Mouse (Mus musculus) forebrain, embryonic 16.5 days (tissue): ENCODE measurements around the gene Camta1. TPM values are rescaled to one million over a fixed set of nuclear protein-coding genes. Genes with fewer than 3 reads are reported as not detected.
A peak's percentile ranks its signal among the peaks of the same experiment; 100 is the strongest.

ENCODE experiments used
- ATAC-seq: fragments of 200-750 bp; cut with Nextera tagmentation; 2 replicates; pipeline ENCODE4 v1.8.0; 2017; ENCODE audit warnings: mild to moderate bottlenecking, moderate library complexity
- H3K27ac ChIP-seq: fragments of 300-500 bp; sonication (generic); 2 replicates; pipeline ENCODE4 v1.5.1; 2014; ENCODE audit warnings: low read length, control low read depth
- H3K27me3 ChIP-seq: fragments of 300-500 bp; sonication (generic); replicated peaks from 2 replicates; pipeline ENCODE4 v1.6.1; 2014; ENCODE audit warnings: low read length; ENCODE audit not compliant: control insufficient read depth, insufficient read depth
- H3K36me3 ChIP-seq: fragments of 300-500 bp; sonication (generic); 2 replicates; pipeline ENCODE4 v1.6.1; 2014; ENCODE audit not compliant: control insufficient read depth, insufficient read depth
- H3K4me1 ChIP-seq: fragments of 300-500 bp; sonication (generic); replicated peaks from 2 replicates; pipeline ENCODE4 v1.6.1; 2014; ENCODE audit warnings: low read length; ENCODE audit not compliant: control insufficient read depth, insufficient read depth
- H3K4me2 ChIP-seq: fragments of 300-500 bp; sonication (generic); 2 replicates; pipeline ENCODE4 v1.6.1; 2014; ENCODE audit warnings: mild to moderate bottlenecking, low read length, control low read depth
- H3K4me3 ChIP-seq: fragments of 300-500 bp; sonication (generic); replicated peaks from 2 replicates; pipeline ENCODE4 v1.5.1; 2014; ENCODE audit warnings: mild to moderate bottlenecking, low read length, control low read depth
- H3K9ac ChIP-seq: fragments of 300-500 bp; sonication (generic); replicated peaks from 2 replicates; pipeline ENCODE4 v1.6.1; 2014; ENCODE audit warnings: low read depth, low read length, control low read depth
- H3K9me3 ChIP-seq: fragments of 300-500 bp; sonication (generic); 2 replicates; pipeline ENCODE4 v1.6.1; 2016; ENCODE audit warnings: low read length; ENCODE audit not compliant: control insufficient read depth
- WGBS: fragments of 180-500 bp; shearing (Covaris S2); extraction: QIAGEN DNeasy Blood & Tissue Kit; methylation state at CpG from one replicate; pipeline ENCODE4 v1.1.7; 2014; 5-methylcytosine and 5-hydroxymethylcytosine counted together
- polyA plus RNA-seq: library from polyadenylated mRNA; unstranded; fragments of >200 nt; fragmentation: Nextera tagmentation; extraction: Ambion mirVana; gene quantifications from 2 replicates; pipeline ENCODE4 v1.2.1, GENCODE M21; 2015

The Camta1 gene
- polyA plus RNA-seq, 1 experiment from 2014 or later, result 123 TPM

DNA sequence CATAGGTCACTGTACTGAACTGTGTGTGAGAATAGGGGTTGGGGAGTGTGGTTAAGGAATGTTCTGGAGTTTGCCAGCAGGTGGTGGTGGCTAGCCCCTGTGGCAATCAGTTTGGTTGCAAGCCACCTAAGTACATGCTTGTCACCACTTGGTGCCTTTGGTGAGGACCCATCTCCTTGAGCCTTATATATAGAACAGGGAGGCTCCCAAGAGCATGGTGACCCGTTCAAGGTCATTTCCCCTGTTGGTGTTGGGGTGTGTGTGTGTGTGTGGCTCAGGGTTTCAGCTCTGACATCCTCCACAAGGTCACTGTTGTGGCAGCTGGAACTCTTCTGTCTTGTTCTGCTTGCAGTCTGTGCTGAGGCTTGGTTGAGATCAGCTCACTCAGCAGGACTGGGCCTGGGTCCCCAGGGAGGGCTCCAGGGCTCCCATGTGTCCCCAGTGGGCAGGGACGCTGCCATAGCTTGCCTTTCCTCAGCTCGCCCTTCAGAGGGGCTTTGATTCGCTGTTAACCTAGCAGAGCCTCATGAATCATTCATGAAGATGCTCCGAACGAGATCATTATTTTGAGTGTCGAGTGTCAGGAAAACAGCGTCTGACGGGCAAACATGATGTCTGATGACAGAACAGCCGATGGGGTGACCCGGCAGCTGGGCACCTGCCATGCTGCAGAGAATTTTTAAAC is 667.5 kb downstream of the Camta1 start:
- 12% methylated on average over 11 of the region's 11 CpGs for WGBS
- Histone ChIP-seq H3K9me3 (no peaks in the 10 kb centered on the region), H3K4me3 (no peak overlapping the region), H3K4me1 (peaks cover 12% of the 10 kb centered on the region), H3K27me3 (0 out of 2 replicates have a peak, but pooled peaks cover 2% of the 10 kb centered on the region), H3K9ac (no peak overlapping the region), H3K4me2 (no peak overlapping the region), H3K36me3 (no peaks in the 10 kb centered on the region), H3K27ac (no peak overlapping the region)
- ATAC-seq, result peak; percentile 28; the same call in 1 of the 2 replicates

GRCm38 (mm10) chr4:151186447-151186846 is 675.2 kb downstream of the Camta1 start:
- no peak overlapping the region for H3K4me2 ChIP-seq
- no peaks in the 10 kb centered on the region for H3K9me3 ChIP-seq
- 9% methylated on average over 8 of the region's 8 CpGs for WGBS

GRCm38 (mm10) chr4:151185750-151186149 is 675.9 kb downstream of the Camta1 start:
- Histone ChIP-seq H3K27me3 (peaks cover 10% of the 10 kb centered on the region; the same call in 1 of the 2 replicates), H3K4me2 (no peak overlapping the region), H3K27ac (no peak overlapping the region), H3K9me3 (no peaks in the 10 kb centered on the region), H3K4me1 (peaks cover 13% of the 10 kb centered on the region), H3K9ac (no peak overlapping the region), H3K36me3 (no peaks in the 10 kb centered on the region), H3K4me3 (no peak overlapping the region)
- ATAC-seq, result no peak
- WGBS, result 10% methylated on average over 1 of the region's 1 CpGs

More at GRCm38 (mm10) chr4:151186447-151186846, 675.2 kb downstream of the Camta1 start:
- Histone ChIP-seq H3K27me3 (peaks cover 10% of the 10 kb centered on the region; the same call in 1 of the 2 replicates), H3K9ac (no peak overlapping the region), H3K36me3 (no peaks in the 10 kb centered on the region), H3K4me1 (peaks cover 6% of the 10 kb centered on the region), H3K27ac (no peak overlapping the region), H3K4me3 (no peak overlapping the region)
- ATAC-seq, result peak; percentile 31; the same call in 1 of the 2 replicates

GRCm38 (mm10) chr4:151180394-151180902 is 681.2 kb downstream of the Camta1 start:
- no peak overlapping the region for H3K4me3 ChIP-seq
- no peak for ATAC-seq
- no peak overlapping the region for H3K9ac ChIP-seq
- peaks cover 22% of the 10 kb centered on the region for H3K27me3 ChIP-seq
- H3K9me3 ChIP-seq, result no peaks in the 10 kb centered on the region
- WGBS, result 7% methylated on average over 7 of the region's 7 CpGs
- peaks cover 32% of the 10 kb centered on the region for H3K4me1 ChIP-seq
- no peaks in the 10 kb centered on the region for H3K36me3 ChIP-seq
- H3K4me2 ChIP-seq, result no peak overlapping the region
- H3K27ac ChIP-seq, result no peak overlapping the region

DNA sequence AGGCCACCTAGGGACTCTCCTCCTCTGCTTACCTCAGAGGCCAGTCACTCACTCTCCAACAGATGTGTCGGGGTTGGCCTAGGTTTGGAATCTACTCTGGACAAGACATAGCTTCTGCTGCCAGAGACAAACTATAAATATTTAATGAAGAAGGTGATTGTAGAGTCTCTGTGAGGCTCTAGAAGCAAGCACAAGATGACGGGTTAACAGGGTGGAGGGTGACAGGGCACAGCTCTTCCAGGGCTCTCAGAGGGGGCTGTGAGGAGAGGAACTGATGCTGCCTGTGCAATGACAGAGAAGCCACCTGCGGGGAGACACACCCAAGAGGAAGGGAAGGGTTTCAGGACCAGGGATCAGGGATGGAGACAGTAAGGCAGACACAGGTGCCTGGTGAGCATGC is 682.0 kb downstream of the Camta1 start:
- ATAC-seq, result no peak
- WGBS, result 46% methylated on average over 3 of the region's 3 CpGs

GRCm38 (mm10) chr4:151178970-151179378 is 682.7 kb downstream of the Camta1 start:
- Histone ChIP-seq H3K4me3 (no peak overlapping the region), H3K27me3 (peaks cover 22% of the 10 kb centered on the region), H3K9me3 (no peaks in the 10 kb centered on the region), H3K36me3 (no peaks in the 10 kb centered on the region), H3K4me1 (peaks cover 32% of the 10 kb centered on the region), H3K9ac (no peak overlapping the region), H3K4me2 (no peak overlapping the region), H3K27ac (no peak overlapping the region)
- 14% methylated on average over 8 of the region's 8 CpGs for WGBS
- ATAC-seq, result peak; percentile 81

More for the DNA sequence above, 682.0 kb downstream of the Camta1 start:
- Histone ChIP-seq H3K27me3 (peaks cover 22% of the 10 kb centered on the region), H3K36me3 (no peaks in the 10 kb centered on the region), H3K27ac (no peak overlapping the region), H3K4me2 (no peak overlapping the region), H3K4me3 (no peak overlapping the region), H3K9ac (no peak overlapping the region), H3K4me1 (peaks cover 32% of the 10 kb centered on the region), H3K9me3 (no peaks in the 10 kb centered on the region)

DNA sequence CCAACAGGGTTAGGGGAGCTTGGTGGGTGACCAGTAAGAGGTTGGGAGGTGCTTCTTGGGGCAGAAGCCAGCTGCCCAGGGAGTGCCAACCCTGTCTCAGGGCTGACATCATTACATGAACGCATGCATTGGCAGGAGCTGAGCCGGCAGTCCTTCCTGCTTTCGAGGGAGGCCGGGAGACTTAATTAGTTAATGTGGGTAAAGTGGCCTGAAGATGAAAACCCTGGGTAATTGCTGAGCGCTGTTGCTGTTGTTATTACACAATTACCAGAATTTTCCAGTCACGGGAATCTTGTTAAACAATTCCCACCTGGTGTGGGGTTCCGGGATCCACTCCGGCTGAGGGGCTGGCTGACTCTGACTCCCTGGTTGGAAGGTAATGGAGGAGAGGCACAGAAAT is 689.1 kb downstream of the Camta1 start:
- peaks cover 30% of the 10 kb centered on the region for H3K4me1 ChIP-seq
- H3K4me3 ChIP-seq, result no peak overlapping the region
- H3K36me3 ChIP-seq, result no peaks in the 10 kb centered on the region
- no peak for ATAC-seq
- H3K27me3 ChIP-seq, result peaks cover 23% of the 10 kb centered on the region
- H3K9ac ChIP-seq, result no peak overlapping the region
- no peak overlapping the region for H3K4me2 ChIP-seq
- H3K27ac ChIP-seq, result no peak overlapping the region
- 15% methylated on average over 8 of the region's 8 CpGs for WGBS
- H3K9me3 ChIP-seq, result no peaks in the 10 kb centered on the region

DNA sequence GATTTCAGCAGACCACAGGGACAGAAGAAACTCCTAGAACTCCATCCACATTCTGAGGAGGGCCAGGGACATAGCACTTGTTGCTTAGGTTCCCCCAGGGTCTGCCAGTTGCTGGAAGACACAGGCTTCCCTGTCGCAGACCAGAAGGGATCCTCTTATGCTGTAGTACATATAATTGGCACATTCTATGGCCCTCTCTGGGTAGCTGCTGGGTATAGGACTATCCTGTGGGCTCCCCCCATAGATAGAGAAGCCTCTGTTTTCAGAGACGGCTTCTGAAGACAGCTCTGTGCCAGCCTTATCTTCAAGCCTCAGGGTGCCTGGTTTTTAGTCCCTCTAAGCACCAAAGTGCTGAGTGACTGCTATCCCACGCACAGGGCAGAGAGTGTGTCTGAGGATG is 690.6 kb downstream of the Camta1 start:
- 0 out of 2 replicates have a peak, but pooled peaks have one; percentile 21 for ATAC-seq
- no peak overlapping the region for H3K4me3 ChIP-seq
- no peak overlapping the region; the same call in 1 of the 2 replicates for H3K27ac ChIP-seq
- WGBS, result 79% methylated on average over 3 of the region's 3 CpGs
- no peak overlapping the region for H3K9ac ChIP-seq
- peaks cover 19% of the 10 kb centered on the region for H3K27me3 ChIP-seq
- no peaks in the 10 kb centered on the region for H3K9me3 ChIP-seq
- H3K4me1 ChIP-seq, result peaks cover 33% of the 10 kb centered on the region
- H3K36me3 ChIP-seq, result no peaks in the 10 kb centered on the region
- H3K4me2 ChIP-seq, result no peak overlapping the region

DNA sequence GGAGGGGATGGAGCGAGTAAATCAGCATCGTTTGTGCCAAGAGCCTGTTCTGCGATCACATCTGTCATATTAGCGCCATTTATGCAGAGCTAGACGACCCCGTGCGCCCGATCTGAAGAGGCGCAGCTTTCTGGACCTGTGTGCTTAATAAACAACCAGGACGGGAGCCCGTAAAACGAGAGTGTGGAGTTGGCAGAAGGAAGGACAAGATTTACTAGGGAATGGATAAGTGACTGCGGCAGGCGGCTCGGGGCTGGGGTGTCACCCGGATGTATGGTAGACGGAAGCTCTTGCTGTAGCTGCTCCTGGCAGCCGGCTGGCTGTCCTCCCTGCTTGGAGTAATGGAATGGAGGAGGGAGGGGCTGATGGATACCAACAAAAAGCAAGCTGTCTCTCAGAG is 691.0 kb downstream of the Camta1 start:
- H3K36me3 ChIP-seq, result no peaks in the 10 kb centered on the region
- H3K4me3 ChIP-seq, result no peak overlapping the region
- peaks cover 37% of the 10 kb centered on the region for H3K4me1 ChIP-seq
- no peaks in the 10 kb centered on the region for H3K9me3 ChIP-seq
- 31% methylated on average over 18 of the region's 18 CpGs for WGBS
- no peak overlapping the region; the same call in 1 of the 2 replicates for H3K27ac ChIP-seq
- peaks cover 15% of the 10 kb centered on the region for H3K27me3 ChIP-seq
- ATAC-seq, result peak; percentile 51
- H3K9ac ChIP-seq, result no peak overlapping the region
- peak overlapping the region; percentile 21; the same call in 1 of the 2 replicates for H3K4me2 ChIP-seq
